Mouse (Mus musculus): Measurements from ENCODE around the gene Fam151a.
"Not testable (repeated sequence)": the region's sequence is repeated elsewhere in the genome, so short reads cannot be mapped to it uniquely, and the experiment has no call there.

Gene Fam151a

GRCm38 (mm10) chr4:106733636-106734035, at the start of gene Fam151a:
TSS of gene Fam151a (plus strand) at chr4:106733889.
- DNase-seq (ENCODE audit: low spot score) = no peak

GRCm38 (mm10) chr4:106688636-106689296, 44.9 kb upstream of the Fam151a start:
- no peak for DNase-seq (ENCODE audit: low spot score)

DNA sequence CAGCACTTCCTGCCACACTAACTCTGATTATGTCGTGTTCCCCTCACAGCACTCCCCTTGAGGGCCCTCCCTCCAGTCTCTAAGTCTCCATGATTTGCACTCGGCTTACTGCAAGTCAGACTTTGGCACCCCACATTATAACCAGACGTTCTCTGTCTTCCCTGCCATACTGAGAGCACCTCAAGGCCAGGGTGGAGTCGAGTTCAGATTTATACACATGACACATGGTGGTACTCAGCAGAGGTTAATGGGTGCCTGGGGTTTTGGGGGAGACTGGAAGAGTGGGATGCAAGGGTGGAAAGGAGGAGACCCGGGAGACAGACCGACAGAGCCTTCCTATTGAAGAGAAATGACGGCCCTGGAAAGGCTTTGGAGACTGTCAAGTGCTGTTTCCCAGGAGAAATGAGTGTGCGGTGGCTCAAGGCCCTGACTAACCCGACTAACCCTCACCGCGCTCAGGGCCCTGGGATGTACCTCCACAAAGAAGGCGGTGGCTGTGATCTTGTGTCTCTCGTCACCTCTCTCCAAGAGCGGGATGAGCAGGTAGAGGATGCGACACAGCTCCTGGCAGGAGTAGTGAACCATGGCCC, 39.8 kb upstream of the Fam151a start:
- DNase-seq (ENCODE audit: low spot score) = no peak

DNA sequence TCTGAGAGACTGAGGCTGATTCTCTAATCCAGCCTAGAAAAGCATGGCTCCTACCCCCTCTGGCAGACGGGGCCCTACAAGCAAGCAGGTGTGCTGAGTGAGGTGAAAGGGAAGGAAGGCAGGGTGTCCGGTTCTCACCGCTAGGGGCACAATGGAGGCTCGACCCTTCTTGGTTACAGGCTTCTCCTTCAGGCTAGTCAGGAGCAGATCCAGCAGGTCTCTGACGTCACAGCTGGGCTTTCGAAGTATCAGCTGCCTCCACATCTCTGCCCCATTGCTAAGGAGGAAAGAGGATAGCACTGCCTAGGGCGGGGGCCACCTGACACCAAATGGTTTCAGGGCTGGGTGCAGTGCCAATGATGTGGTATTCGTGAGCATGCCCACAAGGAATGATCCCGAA, 33.7 kb upstream of the Fam151a start:
- DNase-seq (ENCODE audit: low spot score) = peak; percentile 9

DNA sequence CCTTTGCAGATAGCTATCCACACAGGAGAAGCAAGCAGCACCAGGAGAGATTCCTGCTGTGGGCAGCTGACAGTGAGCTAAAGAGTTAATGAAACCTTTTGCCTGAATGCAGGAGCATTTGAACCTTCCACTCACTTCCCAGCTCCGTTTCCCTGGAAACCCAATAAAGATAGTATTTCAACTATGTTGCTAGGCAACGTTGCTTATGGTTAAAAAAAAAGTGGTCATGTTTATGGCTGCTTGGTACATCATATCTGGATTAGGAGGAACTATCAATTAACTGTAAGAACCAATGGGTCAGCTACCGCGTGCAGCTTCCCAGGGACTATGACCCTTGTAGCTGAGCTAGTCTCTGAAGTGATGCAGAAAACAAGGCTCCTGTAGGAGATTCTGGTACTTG, 32.9 kb upstream of the Fam151a start:
- no peak for DNase-seq (ENCODE audit: low spot score)

DNA sequence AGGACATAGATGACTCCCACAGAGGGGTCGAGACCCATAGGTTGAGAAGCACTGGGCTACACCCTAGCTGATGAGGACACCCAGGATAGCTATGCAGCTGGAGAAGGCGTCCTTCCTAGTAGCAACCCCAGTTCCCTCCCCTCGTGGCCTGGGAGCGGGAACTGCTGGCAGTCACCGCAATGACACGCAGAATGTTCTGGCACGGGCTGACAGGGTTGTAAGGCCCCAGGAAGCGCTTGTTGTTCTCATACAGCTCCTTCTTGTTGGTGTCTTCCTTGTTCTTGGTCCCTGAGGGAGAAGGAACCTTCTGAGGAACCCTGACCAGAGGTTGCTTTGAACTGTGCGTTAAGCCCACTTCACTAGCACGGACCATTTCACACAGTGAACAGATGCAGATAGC, 29.7 kb upstream of the Fam151a start:
- no peak for DNase-seq (ENCODE audit: low spot score)

GRCm38 (mm10) chr4:106704416-106704815, 29.3 kb upstream of the Fam151a start:
- no peak for DNase-seq (ENCODE audit: low spot score)

- DNase-seq (ENCODE audit: low spot score) = peak; percentile 10
Observed at GRCm38 (mm10) chr4:106705096-106705665, 28.5 kb upstream of the Fam151a start.

GRCm38 (mm10) chr4:106707957-106708356, 25.7 kb upstream of the Fam151a start:
- no peak for DNase-seq (ENCODE audit: low spot score)

DNA sequence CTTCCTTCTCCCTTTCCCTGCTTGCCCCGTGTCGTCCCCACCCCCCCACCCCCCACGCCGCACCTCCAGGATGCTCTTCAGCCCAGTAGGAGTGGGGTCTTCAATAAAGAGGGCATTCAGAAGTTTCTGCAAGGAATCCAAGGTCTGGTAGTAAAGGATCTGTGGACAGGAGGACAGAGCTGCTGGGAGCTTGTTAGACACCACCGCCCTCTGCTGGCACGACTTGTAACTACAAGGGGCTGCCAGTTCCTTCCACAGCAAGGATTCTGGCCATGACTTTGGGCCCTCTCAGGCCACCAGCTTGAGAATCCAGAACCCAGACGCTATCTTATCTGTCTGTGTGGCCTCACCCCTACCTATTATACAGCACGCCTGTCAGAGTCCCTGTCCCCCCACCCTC, 25.3 kb upstream of the Fam151a start:
- DNase-seq (ENCODE audit: low spot score) = peak; percentile 69

- no peak for DNase-seq (ENCODE audit: low spot score)
Observed at GRCm38 (mm10) chr4:106713622-106714021, 20.1 kb upstream of the Fam151a start.

DNA sequence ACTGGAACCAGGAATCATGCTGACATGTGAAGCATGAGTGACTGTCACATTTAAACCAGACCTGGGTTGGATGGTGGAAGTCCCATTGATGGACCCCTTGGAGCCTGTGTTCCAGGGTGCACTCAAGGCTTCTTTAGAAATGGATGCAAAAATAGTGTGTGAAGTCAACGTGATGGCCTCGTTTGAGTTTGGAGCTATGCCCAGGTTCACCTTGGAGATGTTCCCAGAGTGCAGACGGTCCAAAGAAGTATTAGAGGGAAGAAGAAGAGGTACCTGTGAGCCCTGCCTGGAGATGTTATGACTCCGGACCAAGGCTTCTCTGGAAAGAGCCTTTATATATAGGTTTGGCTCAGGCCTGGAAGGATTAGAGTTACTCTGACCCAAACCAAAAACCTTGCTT, 13.1 kb upstream of the Fam151a start:
- no peak for DNase-seq (ENCODE audit: low spot score)

GRCm38 (mm10) chr4:106730814-106731213, 2.9 kb upstream of the Fam151a start, which contains the start of gene Mroh7:
TSS of gene Mroh7 (minus strand) at chr4:106730925.
- no peak for DNase-seq (ENCODE audit: low spot score)

GRCm38 (mm10) chr4:106736884-106737283, 3.2 kb downstream of the Fam151a start:
- not testable (repeated sequence) for DNase-seq (ENCODE audit: low spot score)

- DNase-seq (ENCODE audit: low spot score) = no peak
Observed at GRCm38 (mm10) chr4:106737904-106738303, 4.2 kb downstream of the Fam151a start.

- no peak for DNase-seq (ENCODE audit: low spot score)
Observed at GRCm38 (mm10) chr4:106745862-106746261, 12.2 kb downstream of the Fam151a start.

GRCm38 (mm10) chr4:106747001-106747580, 13.4 kb downstream of the Fam151a start:
- no peak for DNase-seq (ENCODE audit: low spot score)

GRCm38 (mm10) chr4:106749699-106750098, 16.0 kb downstream of the Fam151a start:
- peak; percentile 54 for DNase-seq (ENCODE audit: low spot score)

DNA sequence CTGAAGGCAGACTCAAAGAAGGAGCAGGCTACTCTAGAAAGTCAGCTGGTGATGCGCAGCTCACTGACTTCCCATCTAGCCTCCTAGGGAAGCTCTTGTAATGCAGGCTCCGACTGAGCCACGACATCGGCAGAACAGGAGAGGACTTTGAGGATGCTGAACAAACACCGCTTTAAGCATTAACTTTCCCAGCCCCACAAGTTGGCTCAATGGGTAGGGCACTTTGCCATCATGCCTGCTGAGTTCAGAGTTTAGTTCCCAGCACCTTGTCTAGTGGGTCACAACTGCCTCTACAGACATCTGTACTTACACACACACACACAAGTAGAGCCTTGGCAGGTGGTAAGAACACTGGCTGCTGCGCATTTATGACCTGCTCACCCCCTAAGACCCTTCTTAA, 18.0 kb downstream of the Fam151a start:
- no peak for DNase-seq (ENCODE audit: low spot score)

DNA sequence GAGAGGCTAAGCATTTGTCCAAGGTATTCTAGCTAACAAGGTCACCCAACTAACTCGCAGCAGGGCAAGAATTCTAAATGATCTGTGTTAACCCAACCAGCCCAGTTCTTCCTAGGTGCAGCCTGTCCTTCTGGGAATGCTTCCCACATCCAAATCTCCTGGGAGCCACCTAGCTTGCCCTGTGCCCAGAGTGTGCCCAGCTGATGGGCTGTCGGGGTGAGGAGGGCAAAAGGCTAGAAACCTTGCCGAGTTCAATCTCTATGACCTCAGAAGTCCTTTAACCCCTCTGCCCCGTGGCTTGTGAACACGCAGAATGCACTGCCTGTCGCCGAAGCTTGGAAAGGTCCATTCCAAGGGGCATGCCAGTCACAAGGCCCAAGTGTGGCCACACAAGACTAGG, 30.5 kb downstream of the Fam151a start:
- DNase-seq (ENCODE audit: low spot score) = no peak

DNA sequence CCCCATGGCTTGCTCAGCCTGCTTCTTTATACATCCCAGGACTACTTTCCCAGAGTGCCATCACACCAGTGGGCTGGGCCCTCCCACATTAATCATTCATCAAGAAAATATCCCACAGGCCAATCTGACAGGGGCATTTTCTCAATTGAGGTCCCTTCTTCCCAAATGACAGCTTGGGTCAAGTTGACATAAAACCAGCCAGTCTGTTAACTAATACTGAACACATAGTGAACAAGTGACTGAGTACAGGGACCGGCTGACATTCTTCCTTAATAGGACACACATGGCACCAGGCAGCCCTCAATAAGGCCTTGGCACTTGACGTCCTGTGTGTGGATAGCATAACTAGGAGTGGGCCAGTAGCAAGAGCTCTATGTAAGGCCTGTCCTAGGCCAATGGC, 35.6 kb downstream of the Fam151a start:
- DNase-seq (ENCODE audit: low spot score) = no peak

DNA sequence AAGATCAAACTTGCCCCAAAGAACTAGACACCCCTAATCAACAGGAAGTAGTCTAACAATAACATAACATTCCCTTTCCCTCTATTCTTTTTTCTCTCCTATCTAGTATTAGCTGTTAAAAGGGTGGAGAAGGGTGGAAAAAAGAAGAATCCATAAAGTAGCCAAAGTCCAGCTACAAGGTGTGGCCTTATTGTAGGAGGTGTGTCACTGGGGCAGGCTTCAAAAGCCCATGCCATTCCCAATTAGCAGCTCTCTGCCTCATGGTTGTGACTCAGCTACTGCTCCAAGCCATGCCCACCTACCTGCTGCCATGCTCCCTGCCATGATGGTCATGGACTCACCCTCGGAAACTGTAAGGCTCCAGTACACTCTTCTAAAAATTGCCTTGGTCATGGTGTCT, 38.9 kb downstream of the Fam151a start:
- DNase-seq (ENCODE audit: low spot score) = no peak

GRCm38 (mm10) chr4:106775767-106776166, 42.1 kb downstream of the Fam151a start:
- DNase-seq (ENCODE audit: low spot score) = not testable (repeated sequence)
